Mouse (Mus musculus): Measurements from ENCODE around the gene Ackr2.
A peak's percentile ranks its signal among the peaks of the same experiment; 100 is the strongest.

The Ackr2 gene

DNA sequence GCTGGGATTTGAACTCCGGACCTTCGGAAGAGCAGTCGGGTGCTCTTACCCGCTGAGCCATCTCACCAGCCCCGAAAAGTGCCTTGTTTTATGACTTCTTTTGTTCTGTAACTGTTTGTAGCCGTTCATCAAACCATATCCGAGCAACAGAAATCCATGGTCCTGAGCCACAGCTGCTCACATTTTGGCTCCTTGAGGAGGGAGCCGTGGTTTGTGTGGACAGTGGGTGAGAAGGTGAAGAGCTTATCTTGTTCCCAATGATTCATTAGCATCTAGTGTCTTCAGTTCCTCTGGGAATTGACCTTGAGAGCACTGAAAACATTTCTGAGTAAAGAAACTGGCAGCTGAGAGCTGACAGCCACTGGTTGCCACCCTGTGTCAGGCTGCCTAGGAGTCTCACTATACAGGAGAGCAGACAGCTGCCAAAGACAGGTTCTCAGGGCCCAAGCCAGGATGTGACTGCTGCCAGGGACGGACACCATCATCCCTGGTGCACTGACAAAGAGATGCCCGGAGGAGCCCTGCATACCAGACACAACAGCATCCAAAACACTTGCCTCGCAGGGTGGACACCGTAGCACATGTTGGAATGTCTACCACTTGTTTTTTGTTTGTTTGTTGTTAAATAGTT, 6.0 kb upstream of the Ackr2 start:
- no peak for DNase-seq

DNA sequence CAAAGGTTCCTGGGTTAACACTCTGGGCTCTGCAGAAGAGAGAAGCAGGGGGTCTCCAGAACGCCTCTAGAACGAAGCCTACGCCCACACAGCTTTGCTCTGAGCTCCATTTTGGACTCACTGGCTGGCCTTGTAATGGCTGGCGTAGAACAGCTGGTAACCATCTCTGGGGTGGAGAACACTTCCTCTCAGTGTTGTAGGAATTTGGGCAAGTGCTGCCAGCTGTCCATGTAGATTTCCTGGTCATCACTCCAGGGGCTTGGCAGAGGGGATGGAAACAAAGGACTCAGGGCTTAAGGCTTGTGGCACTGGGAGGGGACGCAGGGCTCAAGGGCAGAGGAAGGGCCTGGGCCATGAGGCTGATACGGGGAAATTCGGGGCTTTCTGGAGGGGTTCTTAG, 3.7 kb upstream of the Ackr2 start:
- no peak for DNase-seq

DNA sequence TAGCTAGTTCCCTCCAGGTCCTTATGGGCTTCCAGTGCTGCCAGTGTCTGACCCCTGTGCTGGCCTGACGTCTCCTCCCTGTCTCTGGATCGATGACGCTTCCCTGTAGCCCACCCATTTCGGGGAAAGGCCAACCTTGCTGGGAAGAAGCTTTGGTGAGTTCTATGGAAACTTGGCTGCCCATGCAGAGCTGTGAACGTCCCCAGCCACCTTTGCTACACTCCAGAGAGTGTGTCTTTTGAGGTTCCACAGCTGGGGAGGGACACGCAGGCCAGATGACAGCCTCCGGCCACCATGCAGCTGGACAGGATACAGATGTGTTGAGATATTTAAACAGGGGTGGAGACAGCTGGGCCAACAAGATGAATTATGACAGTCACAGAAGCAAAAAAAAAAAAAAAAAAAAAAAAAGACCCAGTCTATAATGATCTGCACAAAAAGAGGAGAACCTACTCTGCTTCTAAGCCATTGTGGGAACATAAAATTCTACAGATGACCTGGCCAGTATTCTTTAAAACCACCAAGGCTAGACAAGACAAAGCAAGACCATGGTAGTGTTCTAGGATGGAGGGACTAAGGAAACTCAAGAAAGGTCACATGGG, 2.7 kb upstream of the Ackr2 start:
- no peak for DNase-seq

DNA sequence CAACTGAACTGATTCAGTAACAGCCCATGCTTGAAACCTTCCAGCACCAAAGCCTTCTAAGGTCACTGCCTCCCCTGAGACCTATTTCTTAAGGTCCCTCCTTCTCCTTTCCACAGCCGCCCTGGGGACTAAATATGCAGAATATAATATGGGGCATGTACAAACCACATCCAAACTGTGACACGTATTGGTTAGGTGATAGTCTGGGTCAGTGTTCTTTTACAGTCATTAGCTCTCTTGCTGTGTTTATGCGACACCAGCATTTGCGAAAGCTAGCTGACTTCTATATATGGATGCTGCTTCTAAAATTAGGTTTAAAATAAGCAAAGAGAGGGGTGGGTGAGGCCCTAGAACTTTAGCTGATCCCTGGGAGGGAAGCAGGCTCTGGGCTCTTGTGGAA, 1.3 kb upstream of the Ackr2 start:
- DNase-seq: no peak

DNA sequence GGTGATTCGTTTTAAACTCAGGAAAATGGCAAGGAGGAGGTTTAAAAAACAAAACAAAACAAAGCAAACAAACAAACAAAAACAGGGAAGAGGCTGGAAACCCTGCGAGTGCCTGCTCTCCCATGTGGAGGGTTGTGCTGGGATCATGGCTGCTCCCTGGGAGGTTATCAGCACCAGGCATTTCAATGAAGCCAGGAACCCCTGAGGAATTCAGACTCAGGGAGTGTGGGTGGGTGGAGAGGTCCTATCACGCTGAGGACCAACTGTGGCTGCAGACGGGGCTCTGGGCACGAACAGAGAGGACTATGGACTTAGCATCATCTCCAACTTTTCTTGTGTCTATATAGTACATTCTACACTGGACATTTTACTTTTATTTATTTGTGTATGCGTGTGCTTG, 1.2 kb downstream of the Ackr2 start:
- no peak for DNase-seq

DNA sequence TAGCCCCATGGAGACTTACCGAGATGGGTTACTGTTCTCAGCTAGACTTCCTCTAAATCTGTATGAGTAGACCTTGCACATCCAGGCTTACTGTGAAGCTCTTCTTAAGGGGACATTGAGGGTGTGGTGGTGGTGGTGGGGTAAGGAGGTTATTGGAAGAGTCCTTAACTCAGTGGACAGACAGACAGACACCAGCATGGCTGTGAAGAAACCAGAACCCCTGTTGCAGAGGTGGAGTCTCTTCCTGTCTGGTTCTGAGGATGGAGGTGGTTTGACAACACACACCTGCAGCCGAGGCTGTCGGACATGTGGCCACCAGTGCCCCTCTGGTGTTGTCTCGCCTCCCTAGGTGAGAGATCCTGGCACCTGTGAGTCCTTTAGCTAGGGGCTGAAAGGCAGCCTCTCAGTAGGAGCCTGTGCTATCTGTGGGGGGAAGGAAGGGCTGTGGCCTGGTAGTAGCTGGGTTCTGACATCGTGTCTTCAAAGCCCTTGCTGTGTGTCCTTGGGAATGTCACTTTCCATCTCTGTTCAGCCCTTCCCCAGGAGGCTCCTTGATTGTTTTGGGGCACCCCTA, 2.2 kb downstream of the Ackr2 start:
- no peak for DNase-seq

DNA sequence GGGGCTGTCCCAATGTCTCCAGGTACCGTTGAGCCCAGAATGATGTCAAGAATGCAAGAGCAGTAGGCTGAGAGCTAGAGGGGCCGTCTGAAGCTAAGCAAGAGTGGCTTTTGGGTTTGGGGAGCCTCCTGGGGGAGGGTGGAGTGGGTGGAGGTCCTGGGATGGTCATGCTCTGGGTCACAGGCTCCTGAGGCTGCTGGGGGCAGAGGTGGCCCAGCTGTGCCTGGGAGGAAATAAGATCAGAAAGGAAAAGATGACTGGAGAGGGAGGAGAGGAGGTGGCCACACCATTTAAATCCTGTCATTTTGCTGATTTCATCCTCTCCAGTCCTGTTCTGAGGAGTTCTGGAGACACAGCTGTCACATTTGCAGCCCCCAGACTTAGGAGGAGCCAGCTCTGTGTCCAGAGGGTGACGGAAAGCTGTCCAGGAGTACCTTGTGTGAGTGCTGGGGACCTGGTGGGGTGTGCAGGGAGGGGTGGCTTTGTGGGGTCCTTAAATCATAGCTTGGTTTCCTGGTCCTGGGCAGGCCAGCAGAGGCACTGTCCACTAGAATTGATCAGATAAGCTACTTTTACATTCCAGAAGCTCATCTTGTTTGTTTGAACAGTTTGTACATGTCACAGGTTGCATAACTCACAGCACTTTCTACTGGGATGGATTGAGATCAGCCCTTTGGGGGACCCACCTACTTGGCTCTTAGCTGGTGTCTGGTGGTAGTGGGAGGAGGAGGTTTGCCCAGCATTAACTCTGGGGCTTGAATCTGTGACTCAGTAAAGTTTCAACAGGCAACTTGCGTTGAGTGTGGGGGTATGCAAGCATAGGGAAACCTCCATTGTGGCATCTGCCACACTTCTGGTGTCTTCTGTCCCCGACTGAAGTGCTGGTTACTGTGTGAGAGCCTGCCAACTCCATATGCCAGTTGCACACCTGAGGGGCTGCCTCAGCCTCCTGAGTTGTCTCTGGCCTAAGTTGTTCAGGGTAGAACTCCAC, 3.9 kb downstream of the Ackr2 start:
- DNase-seq: no peak

DNA sequence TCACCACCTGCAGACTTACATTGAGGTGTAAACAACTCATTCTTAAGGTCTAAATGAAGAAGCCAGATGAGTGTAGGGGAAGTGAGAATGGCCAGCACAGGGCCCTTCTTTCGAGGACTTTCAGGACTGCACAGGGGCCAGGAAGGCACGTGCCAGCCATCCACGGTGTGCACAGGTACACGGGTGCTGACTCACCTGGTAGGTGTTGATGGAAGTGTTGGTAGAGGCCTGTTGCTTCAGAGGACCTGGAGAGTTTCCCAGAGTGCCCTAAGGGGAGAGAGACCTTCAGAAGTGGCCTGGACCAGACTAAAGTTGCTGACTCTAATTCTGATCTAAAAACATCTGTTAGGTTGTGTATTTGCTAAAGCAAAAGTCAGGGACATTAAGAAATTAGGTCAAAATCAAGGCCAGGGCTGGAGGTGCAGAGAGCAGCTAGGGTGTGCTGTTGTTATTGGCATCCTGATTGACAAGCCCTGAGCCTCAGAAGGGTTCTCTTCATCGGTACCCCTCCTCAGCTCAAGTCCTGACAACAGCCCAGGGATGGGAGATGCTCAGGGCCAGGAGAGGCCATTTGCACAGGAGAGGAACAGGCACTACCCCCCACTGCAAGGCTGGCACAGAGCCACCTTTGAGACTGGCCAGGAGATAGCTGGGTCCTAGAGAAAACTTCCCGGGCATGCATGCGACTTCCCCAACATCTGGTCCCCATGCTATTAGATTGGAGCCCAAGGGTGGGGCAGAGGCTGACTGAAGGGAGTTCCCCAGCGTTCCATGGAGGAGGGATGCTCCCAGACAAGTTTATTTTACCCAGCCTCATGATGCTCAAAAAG, 5.5 kb downstream of the Ackr2 start:
- DNase-seq: peak; percentile 39 to 61

DNA sequence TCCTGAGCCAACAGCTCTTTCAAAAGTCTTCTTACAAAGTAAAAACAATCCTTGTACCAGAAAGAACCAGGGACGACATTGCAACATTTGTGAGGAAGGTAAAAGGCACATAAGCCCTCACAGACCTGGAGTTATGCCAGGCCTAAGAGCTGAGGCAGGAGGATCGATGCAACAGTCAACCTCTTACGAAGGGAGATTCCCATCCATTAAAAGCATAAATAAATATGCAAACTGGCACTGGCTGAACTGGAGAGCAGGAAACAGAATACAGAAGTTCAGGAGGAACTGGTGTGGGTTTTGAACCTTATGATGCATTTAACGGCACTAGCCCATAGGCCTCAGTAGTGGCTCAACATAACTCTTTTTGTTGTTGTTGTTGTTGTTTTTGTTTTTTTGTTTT, 6.2 kb downstream of the Ackr2 start:
- no peak for DNase-seq

DNA sequence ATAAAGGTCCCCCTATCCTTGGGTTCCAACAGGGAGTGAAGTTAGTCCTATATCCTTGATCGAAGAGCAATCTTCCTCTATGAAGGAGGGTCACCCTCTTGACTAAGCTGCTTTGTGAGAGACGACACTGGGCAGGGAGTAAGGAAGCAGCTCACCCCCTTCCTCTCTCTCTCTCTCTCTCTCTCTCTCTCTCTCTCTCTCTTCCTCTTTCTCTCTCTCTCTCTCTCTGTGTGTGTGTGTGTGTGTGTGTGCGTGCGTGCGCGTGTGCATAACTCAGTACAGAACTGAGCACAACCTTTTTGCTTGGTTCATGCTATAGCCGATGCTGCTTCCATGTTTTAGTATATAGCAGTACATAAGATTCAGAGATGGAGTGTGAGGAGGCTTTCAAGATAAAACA, 6.8 kb downstream of the Ackr2 start:
- no peak for DNase-seq

DNA sequence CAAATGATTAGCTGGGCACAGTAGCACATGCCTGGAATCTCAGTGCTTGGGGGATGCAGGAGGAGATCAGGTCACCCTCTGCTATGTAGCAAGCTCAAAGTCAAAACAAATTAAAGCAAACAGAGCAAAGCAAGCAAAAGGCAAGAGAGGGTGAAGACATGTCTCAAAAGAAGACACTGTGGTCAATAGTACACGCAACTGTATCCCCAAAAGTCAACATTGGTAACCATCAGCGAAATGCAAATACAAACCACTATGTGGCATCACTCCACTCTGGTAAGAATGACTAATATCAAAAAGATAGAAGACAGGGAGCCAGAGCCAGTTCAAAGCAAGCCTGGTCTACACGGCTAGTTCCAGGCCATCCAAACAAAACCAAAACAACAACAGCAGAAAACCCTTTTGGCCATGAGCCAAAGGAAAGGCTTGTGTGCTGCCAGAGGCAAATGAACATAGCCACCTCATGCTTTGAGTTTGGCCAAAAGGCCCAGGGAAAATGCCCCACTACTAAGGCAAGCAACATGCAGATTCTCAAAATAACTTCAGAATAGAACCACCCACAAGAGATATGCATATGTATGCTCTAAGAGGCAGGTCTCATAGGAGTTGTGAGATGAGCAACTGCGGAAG, 7.5 kb downstream of the Ackr2 start:
- DNase-seq: no peak

DNA sequence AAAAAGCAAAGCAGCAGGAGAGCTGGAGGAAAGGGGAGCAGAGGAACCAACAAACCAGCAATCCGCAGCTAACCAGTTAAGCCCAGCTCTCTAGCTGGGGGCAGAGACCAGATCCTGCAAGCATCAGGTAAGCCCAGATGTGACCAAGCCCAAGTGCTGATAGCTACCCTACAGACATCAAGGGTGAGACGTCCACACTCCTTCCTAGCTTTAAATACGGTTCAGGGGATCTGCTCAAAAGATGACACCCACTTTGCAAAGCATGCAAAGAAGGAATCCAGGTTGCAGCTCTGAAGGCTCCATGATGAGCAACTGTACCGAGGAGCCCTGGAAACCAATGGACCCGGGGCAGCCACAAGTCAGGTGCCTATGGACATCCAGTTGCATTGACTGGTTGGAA, 8.3 kb downstream of the Ackr2 start:
- DNase-seq: no peak

DNA sequence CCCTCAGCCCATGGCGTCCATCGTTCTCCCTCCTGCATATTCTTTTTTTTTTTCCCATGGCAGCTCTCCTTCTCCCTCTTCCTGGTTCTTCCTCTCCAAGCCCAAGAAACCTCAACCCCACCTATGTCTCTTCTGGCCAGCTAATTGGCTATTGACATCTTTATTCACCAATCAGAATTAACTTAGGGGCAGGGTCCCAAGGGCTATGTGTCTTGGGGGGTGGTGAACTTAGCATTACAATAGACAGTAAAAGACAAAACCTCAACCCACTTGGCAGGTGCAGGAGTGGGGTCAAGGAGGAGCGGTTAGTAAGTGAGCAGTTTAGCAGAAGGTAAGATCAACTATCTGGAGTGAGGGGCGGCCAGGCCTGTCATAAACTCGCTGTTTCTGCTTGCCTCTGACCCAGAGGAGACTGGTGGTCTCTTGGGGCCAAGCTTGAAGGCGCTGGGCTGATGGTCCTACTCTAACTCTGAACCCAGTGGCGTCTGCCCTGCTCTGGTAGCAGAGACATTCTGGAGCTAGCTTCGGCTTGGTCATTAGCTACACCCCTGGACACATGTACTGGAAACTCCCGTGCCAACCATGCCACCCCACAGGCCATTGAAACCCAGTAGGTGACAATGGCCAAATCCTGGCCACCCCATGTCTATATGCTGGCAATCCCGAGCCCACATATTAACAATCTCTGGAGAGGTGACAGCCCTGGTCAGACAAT, 9.4 kb downstream of the Ackr2 start:
- DNase-seq: no peak

DNA sequence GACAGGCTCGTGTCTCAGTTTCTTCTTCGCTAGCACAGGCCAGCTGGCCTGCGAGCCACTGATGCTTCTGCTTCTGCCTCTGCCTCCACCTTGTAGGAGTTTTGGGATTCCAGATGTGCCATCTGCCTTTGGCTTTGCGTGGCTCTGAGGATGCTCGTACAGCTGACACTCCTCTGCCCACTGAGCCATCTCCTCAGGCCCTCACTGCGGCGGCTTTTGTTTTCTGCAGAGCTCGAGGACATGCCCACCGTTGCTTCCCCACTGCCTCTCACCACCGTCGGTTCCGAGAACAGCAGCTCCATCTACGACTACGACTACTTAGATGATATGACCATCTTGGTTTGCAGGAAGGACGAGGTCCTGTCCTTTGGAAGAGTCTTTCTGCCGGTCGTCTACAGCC, 10.2 kb downstream of the Ackr2 start:
- no peak for DNase-seq

DNA sequence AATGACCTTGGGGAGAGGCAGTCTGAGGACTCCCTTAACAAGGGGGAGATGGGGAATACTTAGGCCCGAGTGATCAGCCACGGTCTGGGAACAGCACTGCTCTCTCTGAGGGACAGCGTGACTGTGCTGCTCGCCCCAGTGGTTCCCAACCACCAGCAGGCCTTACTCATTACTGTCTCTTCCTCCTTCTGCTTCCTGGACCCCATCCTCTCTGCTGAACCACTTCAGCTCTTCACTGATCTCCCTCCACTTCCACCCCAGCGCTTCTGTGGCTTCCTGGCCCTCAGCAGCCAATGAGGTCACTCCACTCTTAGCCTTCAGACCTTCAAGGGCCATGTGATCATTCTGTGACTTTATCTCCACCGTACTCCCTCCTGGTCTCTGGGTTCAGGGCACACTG, 11.5 kb downstream of the Ackr2 start:
- DNase-seq: no peak

DNA sequence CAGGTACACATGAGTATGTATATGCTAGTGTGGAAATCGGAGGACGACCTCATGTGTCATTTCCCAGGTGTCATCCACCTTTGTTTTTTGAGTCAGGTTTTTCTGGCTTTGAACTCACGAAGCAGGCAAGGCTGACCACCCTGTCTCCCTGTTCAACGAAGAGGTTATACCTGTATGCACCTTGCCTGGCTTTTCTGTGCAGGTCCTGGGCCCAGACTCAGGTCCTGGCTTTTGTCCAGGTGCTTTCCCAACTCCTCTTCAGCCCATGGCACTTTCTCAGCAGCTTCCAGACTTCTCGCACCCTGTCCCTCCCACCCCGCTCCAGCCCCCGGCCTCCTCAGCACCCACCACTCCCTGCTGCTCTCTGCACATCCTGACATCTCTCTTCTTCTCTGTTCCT, 13.0 kb downstream of the Ackr2 start:
- DNase-seq: no peak

DNA sequence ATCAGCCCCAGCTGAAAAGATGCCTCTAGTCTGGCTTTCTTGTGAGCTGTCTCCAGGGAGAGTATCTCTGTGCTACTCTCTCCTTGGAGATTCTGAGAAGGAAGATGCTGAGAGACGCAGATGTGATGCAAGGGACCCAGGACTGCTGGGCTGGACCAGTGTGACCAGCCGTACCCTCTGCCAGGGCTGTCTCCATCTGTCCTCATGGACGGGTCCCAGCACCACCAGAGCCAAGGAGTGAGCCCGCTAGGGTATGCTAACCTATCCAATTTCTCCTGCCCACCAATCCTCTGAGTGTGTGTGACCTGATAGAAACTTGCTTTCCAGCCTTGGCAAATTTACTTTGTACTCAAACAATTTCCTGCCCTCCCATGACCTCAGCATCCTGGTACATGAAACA, 14.6 kb downstream of the Ackr2 start:
- no peak for DNase-seq

DNA sequence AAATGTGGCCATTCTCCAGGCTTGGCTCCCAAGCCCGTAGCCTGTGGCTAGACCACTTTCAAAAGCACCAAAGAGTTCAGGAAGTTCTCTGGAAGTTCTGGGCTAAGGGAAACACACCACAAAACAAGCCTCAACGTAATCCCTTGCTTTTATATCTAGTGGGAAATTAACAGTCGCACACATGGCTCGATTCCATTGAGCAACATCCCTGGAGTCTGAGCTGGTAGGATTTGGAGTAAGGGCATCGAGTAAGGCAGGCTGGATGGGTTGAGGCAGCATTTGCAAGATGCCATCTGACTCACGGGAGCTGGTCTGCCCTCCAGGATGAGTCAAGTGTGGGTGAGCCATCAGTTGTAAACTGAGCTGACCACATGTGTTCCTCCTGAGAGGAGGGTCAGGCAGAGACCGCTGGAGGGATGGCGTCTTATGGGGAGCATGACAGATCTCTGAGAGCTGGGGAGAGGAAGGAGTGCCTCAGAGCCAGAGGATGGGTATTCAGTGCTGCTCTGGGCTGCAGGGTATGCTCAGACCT, 16.1 kb downstream of the Ackr2 start:
- no peak for DNase-seq

DNA sequence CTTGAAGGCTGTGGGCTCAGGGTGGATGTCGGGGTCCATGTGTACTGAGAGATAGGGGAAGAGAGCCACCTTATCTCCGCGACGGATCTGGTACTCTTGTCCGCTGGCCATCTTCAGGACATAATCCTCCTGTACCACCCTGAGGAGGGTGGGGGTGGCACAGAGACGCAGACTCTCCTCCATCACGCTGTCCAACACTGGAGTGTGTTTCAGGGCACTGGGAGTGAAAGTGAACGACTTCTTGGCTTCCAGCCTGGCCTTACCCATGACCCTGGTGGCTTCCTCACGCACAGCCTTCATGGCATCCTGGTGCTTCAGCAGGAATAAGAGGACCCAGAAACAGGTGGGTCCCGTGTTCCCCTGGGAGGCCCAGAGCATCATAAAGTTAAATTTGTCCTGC, 16.9 kb downstream of the Ackr2 start:
- DNase-seq: no peak

DNA sequence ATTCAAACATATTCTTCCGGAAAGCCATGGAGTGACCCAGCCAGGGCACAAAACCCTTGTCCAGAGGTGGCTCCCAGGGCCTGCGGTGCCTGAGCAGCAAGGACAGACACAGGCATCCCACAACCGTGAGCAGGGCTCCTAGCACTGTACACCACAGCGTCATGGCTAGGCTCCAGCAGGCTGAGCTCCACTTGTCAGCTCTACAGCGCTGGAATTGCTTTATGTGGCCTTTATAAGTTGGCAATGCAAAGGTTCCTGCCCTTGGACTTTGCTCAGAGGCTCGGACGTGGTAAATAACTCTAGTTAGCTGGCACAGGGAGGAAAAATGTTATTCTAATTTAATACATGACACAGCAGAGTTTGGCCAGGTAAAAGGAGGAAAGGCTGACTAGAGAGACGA, 17.9 kb downstream of the Ackr2 start, which contains the start of gene Cyp8b1:
Gene Cyp8b1, minus strand, starts transcription at position 204 of the 400 bp plus-strand sequence.
- no peak for DNase-seq

DNA sequence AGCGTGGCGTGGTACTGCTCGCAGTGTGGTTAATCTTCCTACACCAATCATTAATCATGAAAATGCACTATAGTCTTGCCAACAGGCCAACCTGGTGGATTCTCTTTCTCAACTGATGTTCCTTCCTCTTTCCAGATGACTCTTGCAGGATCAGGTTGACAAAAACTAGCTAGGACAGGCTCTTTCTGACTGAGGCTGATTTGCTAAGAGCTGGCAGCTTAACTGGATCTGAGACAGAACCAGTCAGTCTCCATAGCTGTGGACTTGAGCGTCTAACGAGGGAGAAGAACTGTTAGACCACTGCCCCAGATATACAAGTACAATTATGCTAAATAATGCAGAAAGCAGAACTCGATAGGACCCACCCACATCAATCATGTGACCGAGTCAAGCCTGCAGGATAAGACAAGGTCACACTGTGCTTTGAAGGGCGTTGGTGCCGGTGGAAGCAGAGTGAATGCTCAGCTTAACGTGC, 20.9 kb downstream of the Ackr2 start:
- no peak for DNase-seq
